Mouse (Mus musculus) stomach, embryonic 14.5 days (tissue): Measurements from ENCODE around the gene Rhoj. TPM values are rescaled to one million over a fixed set of nuclear protein-coding genes. Genes with fewer than 3 reads are reported as not detected.

Source experiments
- ATAC-seq: fragments of 200-750 bp; cut with Nextera tagmentation; 2 replicates; pipeline ENCODE4 v1.8.0; 2017; ENCODE audit warnings: low read depth, moderate TSS enrichment; ENCODE audit not compliant: insufficient number of reproducible peaks, insufficient read depth, low FRiP score
- H3K27ac ChIP-seq: fragments of 300-500 bp; sonication (generic); 2 replicates; pipeline ENCODE4 v1.5.1; 2014; ENCODE audit warnings: mild to moderate bottlenecking, low read length, moderate library complexity, mixed read lengths
- H3K27me3 ChIP-seq: fragments of 300-500 bp; sonication (generic); 2 replicates; pipeline ENCODE4 v1.6.1; 2014; ENCODE audit warnings: low read length, control low read depth, mixed read lengths; ENCODE audit not compliant: control insufficient read depth, insufficient read depth
- H3K36me3 ChIP-seq: fragments of 300-500 bp; sonication (generic); 2 replicates; pipeline ENCODE4 v1.6.1; 2014; ENCODE audit warnings: mild to moderate bottlenecking, control low read depth, low read length, moderate library complexity, mixed read lengths; ENCODE audit not compliant: control insufficient read depth, insufficient read depth
- H3K4me1 ChIP-seq: fragments of 300-500 bp; sonication (generic); 2 replicates; pipeline ENCODE4 v1.6.1; 2014; ENCODE audit warnings: low read length, control low read depth, mixed read lengths; ENCODE audit not compliant: control insufficient read depth, insufficient read depth
- H3K4me2 ChIP-seq: fragments of 300-500 bp; sonication (generic); replicated peaks from 2 replicates; pipeline ENCODE4 v1.6.1; 2014; ENCODE audit warnings: low read depth, low read length, control low read depth
- H3K4me3 ChIP-seq: fragments of 300-500 bp; sonication (generic); 2 replicates; pipeline ENCODE4 v1.5.1; 2014; ENCODE audit warnings: low read depth, low read length, control low read depth
- H3K9ac ChIP-seq: fragments of 300-500 bp; sonication (generic); replicated peaks from 2 replicates; pipeline ENCODE4 v1.6.1; 2014; ENCODE audit warnings: low read depth, mild to moderate bottlenecking, control low read depth, low read length, moderate library complexity, mixed read lengths
- H3K9me3 ChIP-seq: fragments of 300-500 bp; sonication (generic); 2 replicates; pipeline ENCODE4 v1.6.1; 2016; ENCODE audit warnings: low read depth, low read length, control low read depth; ENCODE audit not compliant: control insufficient read depth
- WGBS: fragments of 180-500 bp; shearing (Covaris S2); extraction: QIAGEN DNeasy Blood & Tissue Kit; methylation state at CpG from one replicate; pipeline ENCODE4 v1.1.7; 2014; 5-methylcytosine and 5-hydroxymethylcytosine counted together
- polyA plus RNA-seq: library from polyadenylated mRNA; unstranded; fragments of >200 nt; fragmentation: Nextera tagmentation; extraction: Ambion mirVana; gene quantifications from 2 replicates; pipeline ENCODE4 v1.2.1, GENCODE M21; 2014

Gene Rhoj
- polyA plus RNA-seq, 1 experiment from 2014 or later = 78.7 TPM

GRCm38 (mm10) chr12:75388521-75388920, 80.4 kb downstream of the Rhoj start:
- Histone ChIP-seq H3K4me1 (no peaks in the 10 kb centered on the region), H3K9ac (no peak overlapping the region), H3K27ac (no peak overlapping the region), H3K4me3 (no peak overlapping the region), H3K9me3 (no peaks in the 10 kb centered on the region), H3K27me3 (no peaks in the 10 kb centered on the region), H3K36me3 (no peaks in the 10 kb centered on the region), H3K4me2 (no peak overlapping the region)
- no peak for ATAC-seq
- 90% methylated on average over 9 of the region's 9 CpGs for WGBS

GRCm38 (mm10) chr12:75389308-75390135, 81.4 kb downstream of the Rhoj start:
- Histone ChIP-seq H3K4me2 (no peak overlapping the region), H3K9me3 (no peaks in the 10 kb centered on the region), H3K27me3 (no peaks in the 10 kb centered on the region), H3K36me3 (no peaks in the 10 kb centered on the region), H3K4me3 (no peak overlapping the region), H3K4me1 (no peaks in the 10 kb centered on the region), H3K9ac (no peak overlapping the region), H3K27ac (no peak overlapping the region)
- no peak for ATAC-seq
- WGBS = 39% methylated on average over 20 of the region's 20 CpGs

GRCm38 (mm10) chr12:75391526-75391925, 83.4 kb downstream of the Rhoj start:
- no peak overlapping the region for H3K9ac ChIP-seq
- 85% methylated on average over 9 of the region's 9 CpGs for WGBS
- H3K4me2 ChIP-seq = no peak overlapping the region
- H3K27me3 ChIP-seq = no peaks in the 10 kb centered on the region
- H3K4me1 ChIP-seq = no peaks in the 10 kb centered on the region
- H3K9me3 ChIP-seq = no peaks in the 10 kb centered on the region
- H3K27ac ChIP-seq = no peak overlapping the region
- no peaks in the 10 kb centered on the region for H3K36me3 ChIP-seq
- H3K4me3 ChIP-seq = no peak overlapping the region
- ATAC-seq = no peak

- Histone ChIP-seq H3K27me3 (no peaks in the 10 kb centered on the region), H3K4me1 (no peaks in the 10 kb centered on the region; the same call in 1 of the 2 replicates), H3K27ac (no peak overlapping the region), H3K9ac (no peak overlapping the region), H3K9me3 (no peaks in the 10 kb centered on the region), H3K4me2 (no peak overlapping the region), H3K36me3 (no peaks in the 10 kb centered on the region), H3K4me3 (no peak overlapping the region)
- ATAC-seq = peak; percentile 58; the same call in 1 of the 2 replicates
- 57% methylated on average over 20 of the region's 20 CpGs for WGBS
Measured at GRCm38 (mm10) chr12:75394011-75394773, 86.1 kb downstream of the Rhoj start.

- Histone ChIP-seq H3K36me3 (no peaks in the 10 kb centered on the region; the same call in 1 of the 2 replicates), H3K4me2 (no peak overlapping the region), H3K27ac (no peak overlapping the region), H3K9ac (no peak overlapping the region), H3K4me1 (no peaks in the 10 kb centered on the region; the same call in 1 of the 2 replicates), H3K4me3 (no peak overlapping the region), H3K9me3 (no peaks in the 10 kb centered on the region), H3K27me3 (no peaks in the 10 kb centered on the region)
- ATAC-seq = no peak
- WGBS = 40% methylated on average over 3 of the region's 3 CpGs
Measured at GRCm38 (mm10) chr12:75396616-75397015, 88.5 kb downstream of the Rhoj start.

- no peak overlapping the region for H3K4me2 ChIP-seq
- H3K9me3 ChIP-seq = no peaks in the 10 kb centered on the region
- H3K9ac ChIP-seq = no peak overlapping the region
- H3K27me3 ChIP-seq = no peaks in the 10 kb centered on the region
- no peaks in the 10 kb centered on the region; the same call in 1 of the 2 replicates for H3K4me1 ChIP-seq
- no peak overlapping the region for H3K4me3 ChIP-seq
- no peaks in the 10 kb centered on the region; the same call in 1 of the 2 replicates for H3K36me3 ChIP-seq
- no peak overlapping the region for H3K27ac ChIP-seq
- WGBS = 37% methylated on average over 7 of the region's 7 CpGs
- ATAC-seq = no peak
Measured at GRCm38 (mm10) chr12:75397077-75397476, 89.0 kb downstream of the Rhoj start.

GRCm38 (mm10) chr12:75412964-75413363, 104.8 kb downstream of the Rhoj start:
- Histone ChIP-seq H3K9ac (no peak overlapping the region), H3K4me1 (no peaks in the 10 kb centered on the region), H3K9me3 (no peaks in the 10 kb centered on the region), H3K27ac (no peak overlapping the region), H3K4me3 (no peak overlapping the region), H3K36me3 (no peaks in the 10 kb centered on the region), H3K4me2 (0 out of 2 replicates have a peak overlapping the region, but pooled peaks have one; percentile 16), H3K27me3 (no peaks in the 10 kb centered on the region)
- WGBS = 68% methylated on average over 9 of the region's 9 CpGs
- no peak for ATAC-seq

GRCm38 (mm10) chr12:75414991-75415390, 106.9 kb downstream of the Rhoj start:
- H3K27ac ChIP-seq = no peak overlapping the region
- H3K4me1 ChIP-seq = no peaks in the 10 kb centered on the region
- no peak overlapping the region for H3K9ac ChIP-seq
- no peaks in the 10 kb centered on the region for H3K36me3 ChIP-seq
- H3K4me2 ChIP-seq = no peak overlapping the region
- H3K9me3 ChIP-seq = no peaks in the 10 kb centered on the region
- H3K27me3 ChIP-seq = no peaks in the 10 kb centered on the region
- H3K4me3 ChIP-seq = no peak overlapping the region
- no peak for ATAC-seq
- 78% methylated on average over 6 of the region's 6 CpGs for WGBS
